Mouse (Mus musculus): ENCODE measurements around the gene Ecm1. TPM values are rescaled to one million over a fixed set of nuclear protein-coding genes. Genes with fewer than 3 reads are reported as not detected.

The Ecm1 gene
- polyA plus RNA-seq, 1 experiment from 2014 or later, result 66.1 TPM

- Histone ChIP-seq H3K9ac (ENCODE audit: low read length) (no peak overlapping the region), H3K36me3 (ENCODE audit: control insufficient read depth, insufficient read depth, low read length) (peaks cover 31% of the 10 kb centered on the region), H3K4me2 (ENCODE audit: low read length) (no peak overlapping the region), H3K4me3 (ENCODE audit: control insufficient read depth in 1 of 2, insufficient read depth in 1 of 2, low read depth in 1 of 2, low read length in 2 of 2) (no peak overlapping the region), H3K27ac (replicated peaks in 1 of 2; ENCODE audit: control insufficient read depth in 1 of 2, insufficient read depth in 1 of 2, low read depth in 2 of 2, low read length in 2 of 2) (no peak overlapping the region), H3K27me3 (ENCODE audit: control insufficient read depth, insufficient read depth, low read length) (no peaks in the 10 kb centered on the region), H3K9me3 (ENCODE audit: control insufficient read depth, low read length) (no peaks in the 10 kb centered on the region), H3K4me1 (ENCODE audit: control insufficient read depth in 2 of 2, insufficient read depth in 2 of 2, low read length in 2 of 2) (peaks cover 0 to 3% of the 10 kb centered on the region in 2 experiments; a peak in 1 of 4 replicates)
- ATAC-seq (ENCODE audit: insufficient number of reproducible peaks, insufficient read depth, low FRiP score, low read depth), result no peak
Measured at GRCm38 (mm10) chr3:95760656-95761055, 21.3 kb upstream of the Ecm1 start.

- 80% methylated on average over 6 of the region's 6 CpGs for WGBS
Measured at GRCm38 (mm10) chr3:95760106-95760505, 20.7 kb upstream of the Ecm1 start, which contains the start of gene Tars2. TSS of gene Tars2 (minus strand) at chr3:95760206.

GRCm38 (mm10) chr3:95758467-95759218, 19.3 kb upstream of the Ecm1 start:
- H3K36me3 ChIP-seq (ENCODE audit: control insufficient read depth, insufficient read depth, low read length), result peaks cover 11% of the 10 kb centered on the region
- H3K27ac ChIP-seq (replicated peaks in 1 of 2; ENCODE audit: control insufficient read depth in 1 of 2, insufficient read depth in 1 of 2, low read depth in 2 of 2, low read length in 2 of 2), result no peak overlapping the region
- no peak for ATAC-seq (ENCODE audit: insufficient number of reproducible peaks, insufficient read depth, low FRiP score, low read depth)
- 47% methylated on average over 9 of the region's 9 CpGs for WGBS
- no peak overlapping the region for H3K4me2 ChIP-seq (ENCODE audit: low read length)
- 0 out of 4 replicates have a peak, but pooled peaks cover 2 to 3% of the 10 kb centered on the region in 2 experiments for H3K4me1 ChIP-seq (ENCODE audit: control insufficient read depth in 2 of 2, insufficient read depth in 2 of 2, low read length in 2 of 2)
- H3K4me3 ChIP-seq (ENCODE audit: control insufficient read depth in 1 of 2, insufficient read depth in 1 of 2, low read depth in 1 of 2, low read length in 2 of 2), result no peak overlapping the region
- no peak overlapping the region for H3K9ac ChIP-seq (ENCODE audit: low read length)
- H3K27me3 ChIP-seq (ENCODE audit: control insufficient read depth, insufficient read depth, low read length), result no peaks in the 10 kb centered on the region
- H3K9me3 ChIP-seq (ENCODE audit: control insufficient read depth, low read length), result no peaks in the 10 kb centered on the region

More at GRCm38 (mm10) chr3:95760106-95760505, 20.7 kb upstream of the Ecm1 start, which contains the start of gene Tars2:
- no peak within 1 kb of the TSS for H3K4me3 ChIP-seq (ENCODE audit: control insufficient read depth in 1 of 2, insufficient read depth in 1 of 2, low read depth in 1 of 2, low read length in 2 of 2)
- peaks cover 2 to 3% of the 10 kb centered on the region in 2 experiments; a peak in 1 of 4 replicates for H3K4me1 ChIP-seq (ENCODE audit: control insufficient read depth in 2 of 2, insufficient read depth in 2 of 2, low read length in 2 of 2)
- H3K4me2 ChIP-seq (ENCODE audit: low read length), result no peak within 1 kb of the TSS
- no peaks in the 10 kb centered on the region for H3K9me3 ChIP-seq (ENCODE audit: control insufficient read depth, low read length)
- no peaks in the 10 kb centered on the region for H3K27me3 ChIP-seq (ENCODE audit: control insufficient read depth, insufficient read depth, low read length)
- H3K36me3 ChIP-seq (ENCODE audit: control insufficient read depth, insufficient read depth, low read length), result peaks cover 26% of the 10 kb centered on the region
- no peak within 1 kb of the TSS for H3K9ac ChIP-seq (ENCODE audit: low read length)
- ATAC-seq (ENCODE audit: insufficient number of reproducible peaks, insufficient read depth, low FRiP score, low read depth), result no peak
- no peak within 1 kb of the TSS for H3K27ac ChIP-seq (replicated peaks in 1 of 2; ENCODE audit: control insufficient read depth in 1 of 2, insufficient read depth in 1 of 2, low read depth in 2 of 2, low read length in 2 of 2)

- Histone ChIP-seq H3K9ac (ENCODE audit: low read length) (no peak overlapping the region), H3K9me3 (ENCODE audit: control insufficient read depth, low read length) (no peaks in the 10 kb centered on the region), H3K27ac (replicated peaks in 1 of 2; ENCODE audit: control insufficient read depth in 1 of 2, insufficient read depth in 1 of 2, low read depth in 2 of 2, low read length in 2 of 2) (no peak overlapping the region), H3K4me1 (ENCODE audit: control insufficient read depth in 2 of 2, insufficient read depth in 2 of 2, low read length in 2 of 2) (0 out of 4 replicates have a peak, but pooled peaks cover 2 to 3% of the 10 kb centered on the region in 2 experiments), H3K4me2 (ENCODE audit: low read length) (no peak overlapping the region), H3K27me3 (ENCODE audit: control insufficient read depth, insufficient read depth, low read length) (no peaks in the 10 kb centered on the region), H3K36me3 (ENCODE audit: control insufficient read depth, insufficient read depth, low read length) (peaks cover 18% of the 10 kb centered on the region), H3K4me3 (ENCODE audit: control insufficient read depth in 1 of 2, insufficient read depth in 1 of 2, low read depth in 1 of 2, low read length in 2 of 2) (no peak overlapping the region)
- ATAC-seq (ENCODE audit: insufficient number of reproducible peaks, insufficient read depth, low FRiP score, low read depth), result no peak
- 78% methylated on average over 2 of the region's 2 CpGs for WGBS
Measured at GRCm38 (mm10) chr3:95756808-95757207, 17.4 kb upstream of the Ecm1 start.

- peak overlapping the region; percentile 67 to 80 for H3K4me3 ChIP-seq (ENCODE audit: control insufficient read depth in 1 of 2, insufficient read depth in 1 of 2, low read depth in 1 of 2, low read length in 2 of 2)
- H3K27me3 ChIP-seq (ENCODE audit: control insufficient read depth, insufficient read depth, low read length), result no peaks in the 10 kb centered on the region
- H3K36me3 ChIP-seq (ENCODE audit: control insufficient read depth, insufficient read depth, low read length), result peaks cover 34% of the 10 kb centered on the region
- WGBS, result under 1% methylated on average over 30 of the region's 30 CpGs
- H3K27ac ChIP-seq (replicated peaks in 1 of 2; ENCODE audit: control insufficient read depth in 1 of 2, insufficient read depth in 1 of 2, low read depth in 2 of 2, low read length in 2 of 2), result 0 out of 4 replicates have a peak overlapping the region, but pooled peaks of 1 of the 2 experiments have one; percentile 49
- peak; percentile 90 for ATAC-seq (ENCODE audit: insufficient number of reproducible peaks, insufficient read depth, low FRiP score, low read depth)
- no peaks in the 10 kb centered on the region for H3K9me3 ChIP-seq (ENCODE audit: control insufficient read depth, low read length)
- H3K4me2 ChIP-seq (ENCODE audit: low read length), result peak overlapping the region; percentile 86
- H3K4me1 ChIP-seq (ENCODE audit: control insufficient read depth in 2 of 2, insufficient read depth in 2 of 2, low read length in 2 of 2), result 0 out of 4 replicates have a peak, but pooled peaks cover 2 to 3% of the 10 kb centered on the region in 2 experiments
- H3K9ac ChIP-seq (ENCODE audit: low read length), result peak overlapping the region; percentile 74
Measured at GRCm38 (mm10) chr3:95754345-95755206, 15.2 kb upstream of the Ecm1 start.

GRCm38 (mm10) chr3:95752935-95753334, 13.6 kb upstream of the Ecm1 start:
- peaks cover 51% of the 10 kb centered on the region for H3K36me3 ChIP-seq (ENCODE audit: control insufficient read depth, insufficient read depth, low read length)

GRCm38 (mm10) chr3:95740406-95740805, 1.0 kb upstream of the Ecm1 start:
- peak overlapping the region; percentile 87 to 91 for H3K27ac ChIP-seq (replicated peaks in 1 of 2; ENCODE audit: control insufficient read depth in 1 of 2, insufficient read depth in 1 of 2, low read depth in 2 of 2, low read length in 2 of 2)
- H3K4me1 ChIP-seq (ENCODE audit: control insufficient read depth in 2 of 2, insufficient read depth in 2 of 2, low read length in 2 of 2), result peaks cover 35 to 46% of the 10 kb centered on the region in 2 experiments
- H3K9me3 ChIP-seq (ENCODE audit: control insufficient read depth, low read length), result no peaks in the 10 kb centered on the region
- peak overlapping the region; percentile 58 for H3K9ac ChIP-seq (ENCODE audit: low read length)
- no peaks in the 10 kb centered on the region for H3K27me3 ChIP-seq (ENCODE audit: control insufficient read depth, insufficient read depth, low read length)
- ATAC-seq (ENCODE audit: insufficient number of reproducible peaks, insufficient read depth, low FRiP score, low read depth), result peak; percentile 44; the same call in 1 of the 2 replicates
- 10% methylated on average over 8 of the region's 8 CpGs for WGBS
- H3K36me3 ChIP-seq (ENCODE audit: control insufficient read depth, insufficient read depth, low read length), result peaks cover 58% of the 10 kb centered on the region
- peak overlapping the region; percentile 44 for H3K4me2 ChIP-seq (ENCODE audit: low read length)
- peak overlapping the region in 1 of 2 experiments; percentile 4; a peak in 1 of 4 replicates for H3K4me3 ChIP-seq (ENCODE audit: control insufficient read depth in 1 of 2, insufficient read depth in 1 of 2, low read depth in 1 of 2, low read length in 2 of 2)

More at GRCm38 (mm10) chr3:95752935-95753334, 13.6 kb upstream of the Ecm1 start:
- Histone ChIP-seq H3K4me1 (ENCODE audit: control insufficient read depth in 2 of 2, insufficient read depth in 2 of 2, low read length in 2 of 2) (0 out of 4 replicates have a peak, but pooled peaks cover 0 to 2% of the 10 kb centered on the region in 2 experiments), H3K9me3 (ENCODE audit: control insufficient read depth, low read length) (no peaks in the 10 kb centered on the region), H3K4me2 (ENCODE audit: low read length) (no peak overlapping the region), H3K27me3 (ENCODE audit: control insufficient read depth, insufficient read depth, low read length) (no peaks in the 10 kb centered on the region), H3K4me3 (ENCODE audit: control insufficient read depth in 1 of 2, insufficient read depth in 1 of 2, low read depth in 1 of 2, low read length in 2 of 2) (no peak overlapping the region), H3K9ac (ENCODE audit: low read length) (no peak overlapping the region), H3K27ac (replicated peaks in 1 of 2; ENCODE audit: control insufficient read depth in 1 of 2, insufficient read depth in 1 of 2, low read depth in 2 of 2, low read length in 2 of 2) (no peak overlapping the region)
- no peak for ATAC-seq (ENCODE audit: insufficient number of reproducible peaks, insufficient read depth, low FRiP score, low read depth)
- WGBS, result 93% methylated on average over 3 of the region's 3 CpGs
